Mouse (Mus musculus): ENCODE measurements around the gene Sox6. TPM values are rescaled to one million over a fixed set of nuclear protein-coding genes. Genes with fewer than 3 reads are reported as not detected.
A peak's percentile ranks its signal among the peaks of the same experiment; 100 is the strongest.
"Not testable (repeated sequence)": the region's sequence is repeated elsewhere in the genome, so short reads cannot be mapped to it uniquely, and the experiment has no call there.

The Sox6 gene
- polyA plus RNA-seq, 1 experiment from 2014 or later: 20.9 TPM

GRCm38 (mm10) chr7:115624451-115624850, 414.1 kb downstream of the Sox6 start:
- Histone ChIP-seq H3K4me3 (ENCODE audit: low read length) (no peak overlapping the region), H3K27ac (ENCODE audit: low read length) (no peak overlapping the region), H3K4me2 (ENCODE audit: low read depth, low read length) (no peak overlapping the region), H3K9ac (ENCODE audit: low read length) (no peak overlapping the region), H3K9me3 (ENCODE audit: control insufficient read depth, low read length) (no peaks in the 10 kb centered on the region), H3K36me3 (ENCODE audit: control insufficient read depth, insufficient read depth, low read length) (no peaks in the 10 kb centered on the region), H3K27me3 (ENCODE audit: control insufficient read depth, insufficient read depth, low read depth, low read length) (no peaks in the 10 kb centered on the region), H3K4me1 (replicated peaks; ENCODE audit: control insufficient read depth, insufficient read depth, low read length) (peaks cover 26% of the 10 kb centered on the region)
- ATAC-seq (ENCODE audit: low read depth): no peak
- WGBS: 43% methylated on average over 5 of the region's 5 CpGs

GRCm38 (mm10) chr7:115615697-115616237, 422.8 kb downstream of the Sox6 start:
- Histone ChIP-seq H3K27me3 (ENCODE audit: control insufficient read depth, insufficient read depth, low read depth, low read length) (no peaks in the 10 kb centered on the region), H3K9me3 (ENCODE audit: control insufficient read depth, low read length) (no peaks in the 10 kb centered on the region), H3K4me1 (replicated peaks; ENCODE audit: control insufficient read depth, insufficient read depth, low read length) (peaks cover 8% of the 10 kb centered on the region; the same call in 1 of the 2 replicates), H3K4me2 (ENCODE audit: low read depth, low read length) (peak overlapping the region; percentile 48), H3K4me3 (ENCODE audit: low read length) (peak overlapping the region; percentile 23), H3K27ac (ENCODE audit: low read length) (peak overlapping the region; percentile 62), H3K36me3 (ENCODE audit: control insufficient read depth, insufficient read depth, low read length) (no peaks in the 10 kb centered on the region), H3K9ac (ENCODE audit: low read length) (peak overlapping the region; percentile 6; the same call in 1 of the 2 replicates)
- ATAC-seq (ENCODE audit: low read depth): peak; percentile 83
- 3% methylated on average over 10 of the region's 10 CpGs for WGBS

GRCm38 (mm10) chr7:115607485-115607884, 431.1 kb downstream of the Sox6 start:
- H3K4me3 ChIP-seq (ENCODE audit: low read length): no peak overlapping the region
- H3K9me3 ChIP-seq (ENCODE audit: control insufficient read depth, low read length): no peaks in the 10 kb centered on the region
- no peak overlapping the region for H3K9ac ChIP-seq (ENCODE audit: low read length)
- H3K27me3 ChIP-seq (ENCODE audit: control insufficient read depth, insufficient read depth, low read depth, low read length): no peaks in the 10 kb centered on the region
- H3K4me1 ChIP-seq (replicated peaks; ENCODE audit: control insufficient read depth, insufficient read depth, low read length): no peaks in the 10 kb centered on the region
- WGBS: 94% methylated on average over 1 of the region's 1 CpGs
- no peak overlapping the region for H3K4me2 ChIP-seq (ENCODE audit: low read depth, low read length)
- H3K27ac ChIP-seq (ENCODE audit: low read length): no peak overlapping the region
- H3K36me3 ChIP-seq (ENCODE audit: control insufficient read depth, insufficient read depth, low read length): no peaks in the 10 kb centered on the region
- no peak for ATAC-seq (ENCODE audit: low read depth)

- H3K4me3 ChIP-seq (ENCODE audit: low read length); H3K9ac ChIP-seq (ENCODE audit: low read length); H3K4me1 ChIP-seq (replicated peaks; ENCODE audit: control insufficient read depth, insufficient read depth, low read length); H3K4me2 ChIP-seq (ENCODE audit: low read depth, low read length); H3K9me3 ChIP-seq (ENCODE audit: control insufficient read depth, low read length); H3K27ac ChIP-seq (ENCODE audit: low read length); H3K36me3 ChIP-seq (ENCODE audit: control insufficient read depth, insufficient read depth, low read length); H3K27me3 ChIP-seq (ENCODE audit: control insufficient read depth, insufficient read depth, low read depth, low read length): not testable (repeated sequence)
- 40% methylated on average over 3 of the region's 3 CpGs for WGBS
- peak; percentile 81 for ATAC-seq (ENCODE audit: low read depth)
These were observed 432.5 kb downstream of the Sox6 start for GRCm38 (mm10) chr7:115606125-115606524.

GRCm38 (mm10) chr7:115604883-115605282, 433.7 kb downstream of the Sox6 start:
- no peak for ATAC-seq (ENCODE audit: low read depth)
- no peaks in the 10 kb centered on the region for H3K36me3 ChIP-seq (ENCODE audit: control insufficient read depth, insufficient read depth, low read length)
- no peak overlapping the region for H3K4me2 ChIP-seq (ENCODE audit: low read depth, low read length)
- H3K9ac ChIP-seq (ENCODE audit: low read length): no peak overlapping the region
- H3K4me1 ChIP-seq (replicated peaks; ENCODE audit: control insufficient read depth, insufficient read depth, low read length): no peaks in the 10 kb centered on the region
- H3K27me3 ChIP-seq (ENCODE audit: control insufficient read depth, insufficient read depth, low read depth, low read length): no peaks in the 10 kb centered on the region
- no peaks in the 10 kb centered on the region for H3K9me3 ChIP-seq (ENCODE audit: control insufficient read depth, low read length)
- no peak overlapping the region for H3K27ac ChIP-seq (ENCODE audit: low read length)
- no peak overlapping the region for H3K4me3 ChIP-seq (ENCODE audit: low read length)
- WGBS: 74% methylated on average over 7 of the region's 7 CpGs

GRCm38 (mm10) chr7:115597376-115597775, 441.2 kb downstream of the Sox6 start:
- Histone ChIP-seq H3K4me2 (ENCODE audit: low read depth, low read length) (no peak overlapping the region), H3K9me3 (ENCODE audit: control insufficient read depth, low read length) (no peaks in the 10 kb centered on the region), H3K4me3 (ENCODE audit: low read length) (no peak overlapping the region), H3K27me3 (ENCODE audit: control insufficient read depth, insufficient read depth, low read depth, low read length) (no peaks in the 10 kb centered on the region), H3K4me1 (replicated peaks; ENCODE audit: control insufficient read depth, insufficient read depth, low read length) (no peaks in the 10 kb centered on the region), H3K36me3 (ENCODE audit: control insufficient read depth, insufficient read depth, low read length) (no peaks in the 10 kb centered on the region), H3K27ac (ENCODE audit: low read length) (no peak overlapping the region), H3K9ac (ENCODE audit: low read length) (no peak overlapping the region)
- WGBS: 60% methylated on average over 6 of the region's 6 CpGs
- no peak for ATAC-seq (ENCODE audit: low read depth)

- Histone ChIP-seq H3K4me2 (ENCODE audit: low read depth, low read length) (no peak overlapping the region), H3K4me1 (replicated peaks; ENCODE audit: control insufficient read depth, insufficient read depth, low read length) (no peaks in the 10 kb centered on the region), H3K9ac (ENCODE audit: low read length) (no peak overlapping the region), H3K27me3 (ENCODE audit: control insufficient read depth, insufficient read depth, low read depth, low read length) (no peaks in the 10 kb centered on the region), H3K36me3 (ENCODE audit: control insufficient read depth, insufficient read depth, low read length) (no peaks in the 10 kb centered on the region), H3K4me3 (ENCODE audit: low read length) (no peak overlapping the region), H3K27ac (ENCODE audit: low read length) (no peak overlapping the region), H3K9me3 (ENCODE audit: control insufficient read depth, low read length) (no peaks in the 10 kb centered on the region)
- WGBS: 54% methylated on average over 7 of the region's 7 CpGs
- no peak for ATAC-seq (ENCODE audit: low read depth)
These were observed 458.1 kb downstream of the Sox6 start for GRCm38 (mm10) chr7:115580461-115580860.

- H3K4me1 ChIP-seq (replicated peaks; ENCODE audit: control insufficient read depth, insufficient read depth, low read length): no peaks in the 10 kb centered on the region
- WGBS: 66% methylated on average over 3 of the region's 3 CpGs
- H3K27ac ChIP-seq (ENCODE audit: low read length): no peak overlapping the region
- H3K36me3 ChIP-seq (ENCODE audit: control insufficient read depth, insufficient read depth, low read length): no peaks in the 10 kb centered on the region
- no peak overlapping the region for H3K4me2 ChIP-seq (ENCODE audit: low read depth, low read length)
- no peak overlapping the region for H3K4me3 ChIP-seq (ENCODE audit: low read length)
- no peaks in the 10 kb centered on the region for H3K27me3 ChIP-seq (ENCODE audit: control insufficient read depth, insufficient read depth, low read depth, low read length)
- ATAC-seq (ENCODE audit: low read depth): no peak
- no peak overlapping the region for H3K9ac ChIP-seq (ENCODE audit: low read length)
- no peaks in the 10 kb centered on the region for H3K9me3 ChIP-seq (ENCODE audit: control insufficient read depth, low read length)
These were observed 458.8 kb downstream of the Sox6 start for GRCm38 (mm10) chr7:115579826-115580225.

- H3K9ac ChIP-seq (ENCODE audit: low read length): no peak overlapping the region
- 55% methylated on average over 1 of the region's 1 CpGs for WGBS
These were observed 462.2 kb downstream of the Sox6 start for GRCm38 (mm10) chr7:115576387-115576786.

GRCm38 (mm10) chr7:115574834-115575233, 463.8 kb downstream of the Sox6 start:
- Histone ChIP-seq H3K27ac (ENCODE audit: low read length) (no peak overlapping the region), H3K4me1 (replicated peaks; ENCODE audit: control insufficient read depth, insufficient read depth, low read length) (no peaks in the 10 kb centered on the region), H3K4me2 (ENCODE audit: low read depth, low read length) (no peak overlapping the region), H3K36me3 (ENCODE audit: control insufficient read depth, insufficient read depth, low read length) (no peaks in the 10 kb centered on the region), H3K9me3 (ENCODE audit: control insufficient read depth, low read length) (no peaks in the 10 kb centered on the region), H3K27me3 (ENCODE audit: control insufficient read depth, insufficient read depth, low read depth, low read length) (no peaks in the 10 kb centered on the region), H3K4me3 (ENCODE audit: low read length) (no peak overlapping the region), H3K9ac (ENCODE audit: low read length) (no peak overlapping the region)
- 59% methylated on average over 1 of the region's 1 CpGs for WGBS
- no peak for ATAC-seq (ENCODE audit: low read depth)

More at GRCm38 (mm10) chr7:115576387-115576786, 462.2 kb downstream of the Sox6 start:
- H3K4me1 ChIP-seq (replicated peaks; ENCODE audit: control insufficient read depth, insufficient read depth, low read length): no peaks in the 10 kb centered on the region
- no peak overlapping the region for H3K4me2 ChIP-seq (ENCODE audit: low read depth, low read length)
- no peak overlapping the region for H3K27ac ChIP-seq (ENCODE audit: low read length)
- H3K36me3 ChIP-seq (ENCODE audit: control insufficient read depth, insufficient read depth, low read length): no peaks in the 10 kb centered on the region
- H3K9me3 ChIP-seq (ENCODE audit: control insufficient read depth, low read length): no peaks in the 10 kb centered on the region
- no peak overlapping the region for H3K4me3 ChIP-seq (ENCODE audit: low read length)
- no peak for ATAC-seq (ENCODE audit: low read depth)
- H3K27me3 ChIP-seq (ENCODE audit: control insufficient read depth, insufficient read depth, low read depth, low read length): no peaks in the 10 kb centered on the region
